In the genomic region with DNA sequence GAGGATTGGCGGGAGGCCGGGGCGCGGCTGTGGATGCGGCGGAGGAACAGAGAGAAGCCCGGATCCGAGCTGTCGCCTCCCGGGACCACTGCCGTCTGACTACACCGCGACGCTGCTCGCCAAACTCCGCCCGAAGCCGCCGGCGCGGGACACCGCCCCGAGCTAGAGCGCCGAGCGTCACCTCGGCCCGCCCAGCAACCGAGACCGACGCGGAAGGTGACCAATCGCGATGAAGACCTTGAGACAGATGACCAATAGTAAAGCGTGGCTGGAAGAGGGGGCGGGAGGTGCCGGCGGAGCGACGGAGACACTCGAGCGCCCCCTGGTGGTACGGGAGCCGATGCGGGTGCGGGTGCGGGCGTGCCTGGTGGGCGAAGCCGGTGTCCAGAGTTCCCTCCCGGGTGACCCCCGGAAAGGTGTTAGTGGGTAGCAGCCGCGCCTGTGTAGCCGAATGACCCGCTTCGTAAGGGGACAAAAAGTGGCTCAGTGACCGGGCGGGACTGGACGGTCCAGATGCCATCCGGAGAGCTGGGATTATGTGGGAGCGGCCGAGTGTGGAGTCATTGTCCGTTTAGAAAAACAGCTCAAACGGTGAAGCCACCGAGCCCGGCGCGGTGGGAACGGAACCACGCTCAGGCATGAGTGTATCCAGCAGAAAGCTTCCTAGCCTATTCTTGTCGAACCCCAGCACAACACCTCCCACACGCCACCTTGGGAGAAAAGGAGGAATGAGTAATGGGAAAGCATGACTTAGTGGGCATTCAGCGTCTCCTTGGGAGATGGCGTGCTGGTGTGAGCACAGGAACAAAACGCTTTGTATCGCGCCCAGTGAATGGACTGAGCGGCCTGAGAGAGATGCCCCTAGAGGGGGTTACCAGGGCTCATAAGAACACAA, we compare ENCODE assay signal across 8 mouse cellular contexts. TPM values are rescaled to one million over a fixed set of nuclear protein-coding genes. Genes with fewer than 3 reads are reported as not detected.
DNase-seq lines count a peak whose midpoint lies in the region; ATAC-seq lines count a peak whose summit lies in the region.

A gene (minus strand): TSS at position 98 of the 895 bp plus-strand sequence.

- peak within 1 kb of the TSS; percentile 99 for H3K27ac ChIP-seq in hindbrain, embryonic 12.5 days

- H3K4me1 ChIP-seq in hindbrain, embryonic 12.5 days: peaks cover 40% of the 10 kb centered on the region

- no peaks in the 10 kb centered on the region for H3K9me3 ChIP-seq in hindbrain, embryonic 12.5 days (replicated peaks)

- no peaks in the 10 kb centered on the region for H3K36me3 ChIP-seq in hindbrain, embryonic 12.5 days

- peak within 1 kb of the TSS; percentile 98 for H3K9ac ChIP-seq in hindbrain, embryonic 12.5 days

- under 1% methylated on average over 79 of the region's 79 CpGs for WGBS in hindbrain, embryonic 12.5 days

- H3K4me2 ChIP-seq in hindbrain, embryonic 12.5 days (replicated peaks): peak within 1 kb of the TSS; percentile 67

- peak; percentile 96 for ATAC-seq in hindbrain, embryonic 12.5 days (ENCODE audit: low FRiP score)

- peak within 1 kb of the TSS; percentile 100 for H3K4me3 ChIP-seq in hindbrain, embryonic 12.5 days

- no peaks in the 10 kb centered on the region for H3K27me3 ChIP-seq in hindbrain, embryonic 12.5 days

- DNase-seq in Muller cell, postnatal 12 days (ENCODE audit: inconsistent ontology term): peak; percentile 98
- DNase-seq in cerebellum, adult 9-11 months: peak; percentile 98
- peak; percentile 96 to 99 for DNase-seq in frontal cortex, postnatal 10 days (ENCODE audit: low spot score in 2 of 2)
- DNase-seq in layer of hippocampus, postnatal 14 days (ENCODE audit: low spot score in 2 of 2): peak; percentile 99 to 100
- DNase-seq in lung, postnatal 14 days: peak; percentile 100
- DNase-seq in retina, adult 2 months (ENCODE audit: low read depth, low spot score): peak; percentile 97
- DNase-seq in thymus, postnatal 36 days: peak; percentile 96 to 99

RNA-seq across cellular contexts. Expression of the gene that starts here (rescaled TPM):
- polyA plus RNA-seq in hindbrain, embryonic 12.5 days (2016; fragmentation: Nextera tagmentation; extraction: Ambion mirVana): 139 and 140 TPM in 2 replicates
- 100 to 1,000 TPM; 392 to 448 TPM for total RNA-seq in layer of hippocampus, postnatal 14 days (2021)

Comparison
In these comparisons a context has a peak if more than half of its experiments do, and no peak if none do; other contexts are left out.
1. Peak in every context shown above with its lines: DNase-seq, ATAC-seq, H3K4me3 ChIP-seq and H3K27ac ChIP-seq.